Mouse (Mus musculus): ENCODE data around the gene Gm49318. TPM values are rescaled to one million over a fixed set of nuclear protein-coding genes. Genes with fewer than 3 reads are reported as not detected.

Gm49318 gene
- total RNA-seq, 2 experiments from 2014 or later: not detected

DNA sequence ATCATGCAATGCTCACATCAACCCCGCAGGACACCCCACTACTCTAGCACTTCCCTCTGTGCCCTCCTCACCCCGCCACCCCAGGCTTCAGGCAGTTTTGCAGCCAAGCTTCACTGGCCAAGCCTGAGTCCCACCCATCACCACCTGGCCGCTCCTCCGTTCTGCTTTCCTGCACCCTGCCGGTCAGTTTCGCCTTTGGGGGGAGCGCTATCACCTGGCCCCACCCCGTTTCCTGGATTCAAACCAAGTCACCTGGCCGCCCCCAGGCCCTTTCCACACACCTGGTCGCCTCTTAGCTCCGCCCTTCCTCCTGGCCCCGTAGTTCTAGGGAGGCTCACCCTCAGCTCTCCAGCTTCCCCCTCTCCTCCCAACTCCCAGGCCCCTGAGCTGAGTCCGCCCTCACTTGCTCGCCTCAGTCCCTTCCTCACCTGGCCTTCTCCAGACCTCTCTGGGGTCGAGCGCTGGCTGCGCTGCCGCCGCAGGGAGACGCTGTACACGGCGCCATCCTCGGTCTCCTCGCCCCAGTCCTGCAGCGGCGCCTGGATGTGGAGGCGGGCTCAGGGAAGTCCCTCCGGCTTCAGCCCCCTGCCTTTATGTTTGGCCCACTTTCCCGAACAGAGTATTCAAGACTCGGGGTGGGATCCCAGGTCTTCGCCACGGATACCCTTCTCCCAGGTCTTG lies 82.5 kb downstream of the Gm49318 start:
- no peak for ATAC-seq (replicated peaks; ENCODE audit: low FRiP score, poor library complexity, severe bottlenecking)

- ATAC-seq (replicated peaks; ENCODE audit: low FRiP score, poor library complexity, severe bottlenecking): no peak
Measured at GRCm38 (mm10) chr9:21987592-21988342, 83.3 kb downstream of the Gm49318 start.

Other genes starting within 250 kb of the Gm49318 start
- not detected in 2 replicates for gene Angptl8, start 235.7 kb downstream of the Gm49318 start, total RNA-seq (2015; ENCODE audit: low replicate concordance)
- not detected in 2 replicates for gene Angptl8, start 235.7 kb downstream of the Gm49318 start, total RNA-seq (2017; ENCODE audit: low replicate concordance)
- 2.9 TPM in 1 of 2 replicates, not detected in the other for gene Dock6, start 218.6 kb downstream of the Gm49318 start, total RNA-seq (2015; ENCODE audit: low replicate concordance)
- gene Dock6, start 218.6 kb downstream of the Gm49318 start, total RNA-seq (2017; ENCODE audit: low replicate concordance): 0.26 TPM in 1 of 2 replicates, not detected in the other
- gene Rab3d, start 153.1 kb downstream of the Gm49318 start, total RNA-seq (2015; ENCODE audit: low replicate concordance): 3.8 and 7.2 TPM in 2 replicates
- gene Rab3d, start 153.1 kb downstream of the Gm49318 start, total RNA-seq (2017; ENCODE audit: low replicate concordance): 5.0 and 11.6 TPM in 2 replicates
- gene Ccdc159, start 143.8 kb downstream of the Gm49318 start, total RNA-seq (2015; ENCODE audit: low replicate concordance): not detected in 2 replicates
- gene Ccdc159, start 143.8 kb downstream of the Gm49318 start, total RNA-seq (2017; ENCODE audit: low replicate concordance): not detected in 2 replicates
- gene Tmem205, start 143.7 kb downstream of the Gm49318 start, total RNA-seq (2015; ENCODE audit: low replicate concordance): 13.8 TPM in 1 of 2 replicates, not detected in the other
- not detected in 2 replicates for gene Tmem205, start 143.7 kb downstream of the Gm49318 start, total RNA-seq (2017; ENCODE audit: low replicate concordance)
- gene Plppr2, start 134.2 kb downstream of the Gm49318 start, total RNA-seq (2015; ENCODE audit: low replicate concordance): 1.3 TPM in 1 of 2 replicates, not detected in the other
- gene Plppr2, start 134.2 kb downstream of the Gm49318 start, total RNA-seq (2017; ENCODE audit: low replicate concordance): not detected in 2 replicates
- 0.42 and 3.2 TPM in 2 replicates for gene Swsap1, start 115.5 kb downstream of the Gm49318 start, total RNA-seq (2015; ENCODE audit: low replicate concordance)
- 0.51 TPM in 1 of 2 replicates, not detected in the other for gene Swsap1, start 115.5 kb downstream of the Gm49318 start, total RNA-seq (2017; ENCODE audit: low replicate concordance)
- gene Epor, start 107.8 kb downstream of the Gm49318 start, total RNA-seq (2015; ENCODE audit: low replicate concordance): 244 and 249 TPM in 2 replicates
- gene Epor, start 107.8 kb downstream of the Gm49318 start, total RNA-seq (2017; ENCODE audit: low replicate concordance): 188 and 199 TPM in 2 replicates
- not detected in 2 replicates for gene Rgl3, start 81.8 kb downstream of the Gm49318 start, total RNA-seq (2015; ENCODE audit: low replicate concordance)
- gene Rgl3, start 81.8 kb downstream of the Gm49318 start, total RNA-seq (2017; ENCODE audit: low replicate concordance): not detected in 2 replicates
- not detected in 2 replicates for gene Ccdc151, start 68.6 kb downstream of the Gm49318 start, total RNA-seq (2015; ENCODE audit: low replicate concordance)
- not detected in 2 replicates for gene Ccdc151, start 68.6 kb downstream of the Gm49318 start, total RNA-seq (2017; ENCODE audit: low replicate concordance)
- 27.0 and 27.7 TPM in 2 replicates for gene Prkcsh, start 68.5 kb downstream of the Gm49318 start, total RNA-seq (2015; ENCODE audit: low replicate concordance)
- 41.6 and 62.9 TPM in 2 replicates for gene Prkcsh, start 68.5 kb downstream of the Gm49318 start, total RNA-seq (2017; ENCODE audit: low replicate concordance)
- gene Elavl3, start 19.2 kb downstream of the Gm49318 start, total RNA-seq (2015; ENCODE audit: low replicate concordance): not detected in 2 replicates
- not detected in 2 replicates for gene Elavl3, start 19.2 kb downstream of the Gm49318 start, total RNA-seq (2017; ENCODE audit: low replicate concordance)
- gene Zfp653, start 117 bp upstream of the Gm49318 start, total RNA-seq (2015; ENCODE audit: low replicate concordance): 2.1 and 6.1 TPM in 2 replicates
- gene Zfp653, start 117 bp upstream of the Gm49318 start, total RNA-seq (2017; ENCODE audit: low replicate concordance): 6.0 and 11.2 TPM in 2 replicates
- gene Ecsit, start 14.2 kb upstream of the Gm49318 start, total RNA-seq (2015; ENCODE audit: low replicate concordance): 3.4 TPM in 1 of 2 replicates, not detected in the other
- gene Ecsit, start 14.2 kb upstream of the Gm49318 start, total RNA-seq (2017; ENCODE audit: low replicate concordance): 2.0 and 4.9 TPM in 2 replicates
- not detected in 2 replicates for gene Cnn1, start 28.0 kb upstream of the Gm49318 start, total RNA-seq (2015; ENCODE audit: low replicate concordance)
- not detected in 2 replicates for gene Cnn1, start 28.0 kb upstream of the Gm49318 start, total RNA-seq (2017; ENCODE audit: low replicate concordance)
- gene Elof1, start 45.9 kb upstream of the Gm49318 start, total RNA-seq (2015; ENCODE audit: low replicate concordance): 70.8 and 101 TPM in 2 replicates
- 21.3 and 26.2 TPM in 2 replicates for gene Elof1, start 45.9 kb upstream of the Gm49318 start, total RNA-seq (2017; ENCODE audit: low replicate concordance)
- gene Acp5, start 64.5 kb upstream of the Gm49318 start, total RNA-seq (2015; ENCODE audit: low replicate concordance): 98.5 and 142 TPM in 2 replicates
- 95.8 and 125 TPM in 2 replicates for gene Acp5, start 64.5 kb upstream of the Gm49318 start, total RNA-seq (2017; ENCODE audit: low replicate concordance)
- gene Pigyl, start 85.6 kb upstream of the Gm49318 start, total RNA-seq (2015; ENCODE audit: low replicate concordance): 2.9 and 29.9 TPM in 2 replicates
- gene Pigyl, start 85.6 kb upstream of the Gm49318 start, total RNA-seq (2017; ENCODE audit: low replicate concordance): 6.8 and 29.6 TPM in 2 replicates
- not detected in 2 replicates for gene Zfp872, start 116.8 kb upstream of the Gm49318 start, total RNA-seq (2015; ENCODE audit: low replicate concordance)
- not detected in 2 replicates for gene Zfp872, start 116.8 kb upstream of the Gm49318 start, total RNA-seq (2017; ENCODE audit: low replicate concordance)
- 12.3 and 15.5 TPM in 2 replicates for gene Zfp809, start 154.5 kb upstream of the Gm49318 start, total RNA-seq (2015; ENCODE audit: low replicate concordance)
- 14.1 and 20.1 TPM in 2 replicates for gene Zfp809, start 154.5 kb upstream of the Gm49318 start, total RNA-seq (2017; ENCODE audit: low replicate concordance)
- 0.36 TPM in 1 of 2 replicates, not detected in the other for gene Zfp599, start 188.6 kb upstream of the Gm49318 start, total RNA-seq (2015; ENCODE audit: low replicate concordance)
- 0.77 and 1.1 TPM in 2 replicates for gene Zfp599, start 188.6 kb upstream of the Gm49318 start, total RNA-seq (2017; ENCODE audit: low replicate concordance)
- 2.1 and 4.3 TPM in 2 replicates for gene Zfp810, start 236.4 kb upstream of the Gm49318 start, total RNA-seq (2015; ENCODE audit: low replicate concordance)
- gene Zfp810, start 236.4 kb upstream of the Gm49318 start, total RNA-seq (2017; ENCODE audit: low replicate concordance): 0.64 and 4.5 TPM in 2 replicates

All from erythroid progenitor cell, adult 5-6 weeks (primary cell).